Mouse (Mus musculus): ENCODE data around the gene Tbc1d10a. TPM values are rescaled to one million over a fixed set of nuclear protein-coding genes. Genes with fewer than 3 reads are reported as not detected.

Gene Tbc1d10a
- polyA plus RNA-seq, 1 experiment from 2014 or later: 31.0 TPM

Small RNA genes lying within 50 kb of the gene (microRNA-seq; reads per million reads assigned to microRNA genes)
- gene Mir3060 (ENCODE audit: borderline number of aligned reads): 1.5 reads per million

Other genes starting within 250 kb of the Tbc1d10a start
- gene Pes1, start 222.8 kb upstream of the Tbc1d10a start, polyA plus RNA-seq (2014; fragmentation: Nextera tagmentation; extraction: Ambion mirVana): 59.7 and 62.9 TPM in 2 replicates
- not detected in 2 replicates for gene 4930556J24Rik, start 210.0 kb upstream of the Tbc1d10a start, polyA plus RNA-seq (2014; fragmentation: Nextera tagmentation; extraction: Ambion mirVana)
- gene Gal3st1, start 203.2 kb upstream of the Tbc1d10a start, polyA plus RNA-seq (2014; fragmentation: Nextera tagmentation; extraction: Ambion mirVana): 3.2 and 3.3 TPM in 2 replicates
- gene Sec14l4, start 155.3 kb upstream of the Tbc1d10a start, polyA plus RNA-seq (2014; fragmentation: Nextera tagmentation; extraction: Ambion mirVana): 0.29 and 0.88 TPM in 2 replicates
- gene Sec14l3, start 121.9 kb upstream of the Tbc1d10a start, polyA plus RNA-seq (2014; fragmentation: Nextera tagmentation; extraction: Ambion mirVana): 1.7 and 6.8 TPM in 2 replicates
- 7.5 and 8.1 TPM in 2 replicates for gene Mtfp1, start 91.3 kb upstream of the Tbc1d10a start, polyA plus RNA-seq (2014; fragmentation: Nextera tagmentation; extraction: Ambion mirVana)
- gene Sec14l2, start 63.4 kb upstream of the Tbc1d10a start, polyA plus RNA-seq (2014; fragmentation: Nextera tagmentation; extraction: Ambion mirVana): 2.2 and 3.2 TPM in 2 replicates
- 34.8 and 36.5 TPM in 2 replicates for gene Rnf215, start 51.6 kb upstream of the Tbc1d10a start, polyA plus RNA-seq (2014; fragmentation: Nextera tagmentation; extraction: Ambion mirVana)
- gene Ccdc157, start 26.5 kb upstream of the Tbc1d10a start, polyA plus RNA-seq (2014; fragmentation: Nextera tagmentation; extraction: Ambion mirVana): 6.1 and 6.7 TPM in 2 replicates
- gene Sf3a1, start 26.4 kb upstream of the Tbc1d10a start, polyA plus RNA-seq (2014; fragmentation: Nextera tagmentation; extraction: Ambion mirVana): 51.4 and 54.0 TPM in 2 replicates
- 11.5 and 12.7 TPM in 2 replicates for gene Castor1, start 31.4 kb downstream of the Tbc1d10a start, polyA plus RNA-seq (2014; fragmentation: Nextera tagmentation; extraction: Ambion mirVana)
- gene Osm, start 49.6 kb downstream of the Tbc1d10a start, polyA plus RNA-seq (2014; fragmentation: Nextera tagmentation; extraction: Ambion mirVana): 0.12 and 0.17 TPM in 2 replicates
- 0.57 and 0.67 TPM in 2 replicates for gene Lif, start 70.8 kb downstream of the Tbc1d10a start, polyA plus RNA-seq (2014; fragmentation: Nextera tagmentation; extraction: Ambion mirVana)

All from embryonic facial prominence, embryonic 14.5 days (tissue).